Comparison of ENCODE assay signal across 8 mouse cellular contexts in the genomic region with DNA sequence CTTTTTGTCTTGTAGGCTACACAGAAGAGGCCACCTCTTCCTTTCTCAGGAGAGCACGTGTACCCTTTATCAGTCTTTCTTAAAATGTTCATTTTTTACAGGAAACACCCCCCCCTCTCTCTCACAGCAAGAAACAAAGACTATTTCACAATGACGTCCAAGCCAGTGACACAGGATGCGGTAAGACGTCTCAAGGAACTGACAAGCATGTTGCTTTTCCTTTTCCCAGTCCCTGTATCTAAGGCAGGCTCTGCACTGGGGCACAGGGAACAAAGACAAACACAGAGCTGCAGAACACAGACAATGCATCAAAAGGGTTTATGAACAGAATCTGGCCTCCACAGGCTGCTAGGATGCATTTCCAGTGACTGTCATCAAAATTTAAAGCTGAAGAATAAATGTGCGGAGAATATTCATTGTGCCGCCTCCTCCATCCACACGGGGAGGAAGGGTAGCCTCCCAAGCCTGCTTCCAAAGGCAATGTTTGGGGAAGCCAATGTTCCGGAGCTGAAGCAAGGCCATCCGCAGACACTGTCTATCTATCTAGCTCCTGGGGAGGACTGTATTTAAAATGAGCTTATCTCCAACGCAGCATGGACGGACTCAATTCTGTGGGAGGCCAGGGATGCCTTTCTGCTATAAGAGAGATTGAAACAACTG. TPM values are rescaled to one million over a fixed set of nuclear protein-coding genes. Genes with fewer than 3 reads are reported as not detected.
DNase-seq lines count a peak whose midpoint lies in the region; ATAC-seq lines count a peak whose summit lies in the region.

No protein-coding gene starts in this region.

- H3K27me3 ChIP-seq in kidney, embryonic 14.5 days (ENCODE audit: control insufficient read depth, insufficient read depth, low read length) = no peaks in the 10 kb centered on the region
- H3K27me3 ChIP-seq in forebrain, embryonic 12.5 days = no peaks in the 10 kb centered on the region

- no peaks in the 10 kb centered on the region for H3K9me3 ChIP-seq in kidney, embryonic 14.5 days (ENCODE audit: control insufficient read depth, low read length)
- H3K9me3 ChIP-seq in forebrain, embryonic 12.5 days = no peaks in the 10 kb centered on the region

- ATAC-seq in kidney, embryonic 14.5 days (ENCODE audit: low FRiP score, low TSS enrichment) = no peak
- no peak for ATAC-seq in forebrain, embryonic 12.5 days (ENCODE audit: low FRiP score)
- no peak for ATAC-seq in cerebellum, adult (ENCODE audit: insufficient number of reproducible peaks, low FRiP score, low TSS enrichment)

- no peak overlapping the region for H3K9ac ChIP-seq in kidney, embryonic 14.5 days (ENCODE audit: low read depth, low read length)
- H3K9ac ChIP-seq in forebrain, embryonic 12.5 days = no peak overlapping the region

- peak overlapping the region; percentile 25; the same call in 1 of the 2 replicates for H3K27ac ChIP-seq in kidney, embryonic 14.5 days (ENCODE audit: low read depth, low read length)
- H3K27ac ChIP-seq in forebrain, embryonic 12.5 days = peak overlapping the region; percentile 53

- H3K4me3 ChIP-seq in kidney, embryonic 14.5 days (ENCODE audit: low read length) = no peak overlapping the region
- H3K4me3 ChIP-seq in forebrain, embryonic 12.5 days (replicated peaks) = no peak overlapping the region

- peaks cover 10% of the 10 kb centered on the region for H3K4me1 ChIP-seq in kidney, embryonic 14.5 days (ENCODE audit: control insufficient read depth, insufficient read depth, low read length)
- peaks cover 13% of the 10 kb centered on the region; the same call in 1 of the 2 replicates for H3K4me1 ChIP-seq in forebrain, embryonic 12.5 days

- DNase-seq in kidney, adult 11 months = no peak
- peak; percentile 82 to 88 for DNase-seq in CD8-positive naive resting alpha-beta T cell, adult 2 months (ENCODE audit: low read depth in 2 of 2, low spot score in 2 of 2)
- peak; percentile 18 for DNase-seq in lung, postnatal 25 days (ENCODE audit: low spot score)
- DNase-seq in spleen, adult 12 weeks (ENCODE audit: low spot score) = no peak
- no peak for DNase-seq in testis, postnatal 14 days (ENCODE audit: low spot score)

- peaks cover 2% of the 10 kb centered on the region; the same call in 1 of the 2 replicates for H3K36me3 ChIP-seq in kidney, embryonic 14.5 days (ENCODE audit: control insufficient read depth, insufficient read depth, low read length)
- no peaks in the 10 kb centered on the region for H3K36me3 ChIP-seq in forebrain, embryonic 12.5 days (replicated peaks)

- no peak overlapping the region for H3K4me2 ChIP-seq in kidney, embryonic 14.5 days (replicated peaks; ENCODE audit: low read depth, low read length)
- no peak overlapping the region for H3K4me2 ChIP-seq in forebrain, embryonic 12.5 days

- WGBS in kidney, embryonic 14.5 days = 62% methylated on average over 11 of the region's 11 CpGs
- WGBS in forebrain, embryonic 12.5 days = 66% methylated on average over 11 of the region's 11 CpGs

RNA-seq across cellular contexts. Expression of gene Ern1, which starts 48.7 kb away (rescaled TPM):
- 4.0 and 9.0 TPM in 2 replicates for polyA plus RNA-seq in kidney, embryonic 14.5 days (2014; fragmentation: Nextera tagmentation; extraction: Ambion mirVana)
- polyA plus RNA-seq in forebrain, embryonic 12.5 days (2016; fragmentation: Nextera tagmentation; extraction: Ambion mirVana) = 6.6 and 8.6 TPM in 2 replicates

Comparison
In these comparisons a context has a peak if more than half of its experiments do, and no peak if none do; other contexts are left out.
1. DNase-seq: peak in CD8-positive naive resting alpha-beta T cell, adult 2 months (2 of 2) and lung, postnatal 25 days (single experiment); none in kidney, adult 11 months (single experiment), spleen, adult 12 weeks (single experiment) and testis, postnatal 14 days (single experiment).